Mouse (Mus musculus) urinary bladder, postnatal 4 days (tissue): ENCODE data around the gene Prkra.
"Not testable (repeated sequence)": the region's sequence is repeated elsewhere in the genome, so short reads cannot be mapped to it uniquely, and the experiment has no call there.

ENCODE experiments used
- DNase-seq, 2 experiments: peaks; one replicate each; pipeline ENCODE4 v3.0.0; 2021 to 2022; ENCODE audit warnings: low spot score in 2 of 2

Gene Prkra

DNA sequence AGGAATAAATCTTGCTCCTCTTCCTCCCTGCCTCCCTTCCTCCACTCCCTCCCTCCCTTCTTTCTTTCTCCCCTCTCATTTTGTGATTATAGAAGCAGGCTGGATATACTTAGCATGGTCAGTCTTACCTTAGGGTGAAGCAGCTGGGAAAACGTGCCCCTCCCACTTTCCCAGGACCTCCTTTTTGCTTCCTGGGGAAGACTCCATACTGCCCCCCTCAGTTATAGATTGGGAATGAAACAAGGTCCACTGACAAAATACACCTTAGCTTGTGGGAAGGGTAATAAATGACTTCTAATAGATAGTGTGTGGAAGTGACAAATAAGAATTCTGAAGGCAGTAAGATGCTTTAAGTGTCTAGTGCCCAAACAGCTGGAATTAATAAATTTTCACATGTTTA, 8.2 kb upstream of the Prkra start:
- DNase-seq: no peak

DNA sequence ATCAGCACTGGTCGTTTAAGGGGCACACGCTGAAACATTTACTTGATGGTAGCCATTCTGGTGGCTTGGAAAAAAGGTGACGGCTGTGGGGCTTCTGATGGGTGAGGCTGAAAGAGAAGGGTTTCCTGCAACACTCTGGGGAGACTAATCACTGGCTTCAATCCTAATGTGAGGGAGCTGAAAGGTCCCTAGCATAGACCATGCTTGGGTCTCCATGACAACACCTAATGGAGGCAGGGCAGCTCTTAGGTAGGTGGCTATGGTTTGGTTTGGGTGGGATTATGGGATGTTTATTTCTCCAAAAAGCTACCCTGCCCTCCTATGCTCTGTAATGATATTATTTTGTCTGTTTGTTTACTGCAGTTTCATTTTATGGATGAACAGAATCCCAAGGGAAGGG, 7.6 kb upstream of the Prkra start:
- DNase-seq: no peak

DNA sequence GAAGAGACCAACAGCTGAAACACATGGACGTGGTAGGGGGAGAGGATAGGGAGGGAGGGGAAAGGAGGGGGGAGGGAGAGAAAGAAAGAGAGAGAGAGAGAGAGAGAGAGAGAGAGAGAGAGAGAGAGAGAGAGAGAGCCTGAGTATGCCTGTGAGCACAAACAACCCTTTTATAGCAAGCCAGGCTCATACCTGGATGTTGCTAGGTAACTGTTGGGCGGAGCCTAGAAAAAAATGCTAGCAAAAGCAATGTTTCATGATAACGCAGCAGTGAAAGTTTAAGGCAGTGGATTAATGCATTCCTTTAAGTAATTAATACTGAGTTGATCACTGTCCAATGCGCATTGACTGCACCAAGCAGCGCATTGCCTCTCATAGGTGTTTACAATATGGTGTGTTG, 6.8 kb upstream of the Prkra start:
- no peak for DNase-seq

DNA sequence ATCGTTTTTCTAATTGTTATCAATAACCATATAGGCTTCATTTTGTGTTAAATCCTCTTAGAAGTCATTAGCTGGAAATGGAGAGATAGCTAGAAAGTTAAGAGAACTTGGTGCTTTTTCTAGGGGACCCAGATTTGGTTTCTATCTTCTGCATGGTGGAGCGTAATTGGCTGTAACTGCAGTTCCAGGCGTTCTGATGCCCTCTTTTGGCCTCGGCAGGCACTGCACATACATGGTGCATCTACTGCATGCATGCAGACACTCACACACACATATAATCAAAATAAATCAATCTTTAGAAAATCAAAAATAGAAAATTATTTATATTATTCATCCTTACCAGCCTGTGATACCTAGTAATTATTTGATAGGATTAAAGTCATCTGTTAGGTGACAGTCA, 5.3 kb upstream of the Prkra start:
- DNase-seq: no peak

DNA sequence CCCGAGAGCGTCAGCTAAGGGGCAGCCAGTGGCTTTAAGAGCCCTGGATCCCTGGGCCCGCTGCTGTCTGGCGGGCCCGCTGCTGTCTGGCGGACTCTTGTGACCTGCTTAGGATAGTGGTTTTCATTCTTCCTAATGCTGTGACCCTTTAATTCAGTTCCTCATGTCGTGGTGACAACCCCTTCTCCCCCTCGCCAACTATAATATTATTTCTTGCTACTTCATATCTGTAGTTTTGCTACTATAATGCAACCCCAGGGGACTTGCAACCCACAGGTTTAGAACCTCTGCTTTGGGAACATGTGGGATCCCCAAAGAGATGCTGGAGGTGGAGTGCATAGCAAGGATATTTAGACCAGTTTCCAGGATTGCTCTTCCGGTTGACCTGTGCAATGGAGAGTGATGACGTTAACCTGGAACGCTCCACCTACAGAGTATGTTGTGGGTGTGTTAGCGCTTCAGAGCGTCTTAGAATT, 889 bp upstream of the Prkra start:
- DNase-seq: no peak

DNA sequence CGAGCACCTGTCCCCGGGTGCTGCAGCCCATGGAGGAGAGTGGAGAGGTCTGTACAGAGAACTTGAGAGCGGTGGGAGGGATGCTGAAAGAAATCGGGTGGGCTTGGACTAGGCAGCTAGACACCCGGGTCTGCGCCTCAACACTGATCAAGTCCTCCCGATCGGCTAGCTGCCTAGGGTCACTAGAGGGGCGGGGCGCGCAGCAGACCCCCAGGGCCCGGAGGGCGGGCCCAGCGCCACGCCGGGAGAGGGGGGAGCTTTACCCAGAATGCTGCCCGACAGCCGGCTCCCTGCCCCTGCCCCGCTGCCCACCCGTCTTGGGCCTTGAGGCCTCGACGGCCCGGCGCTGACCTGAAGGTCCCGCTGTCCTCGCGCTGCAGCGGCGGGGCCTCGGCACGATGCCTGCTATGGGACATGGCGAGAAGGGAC, 360 bp downstream of the Prkra start:
- DNase-seq: no peak

DNA sequence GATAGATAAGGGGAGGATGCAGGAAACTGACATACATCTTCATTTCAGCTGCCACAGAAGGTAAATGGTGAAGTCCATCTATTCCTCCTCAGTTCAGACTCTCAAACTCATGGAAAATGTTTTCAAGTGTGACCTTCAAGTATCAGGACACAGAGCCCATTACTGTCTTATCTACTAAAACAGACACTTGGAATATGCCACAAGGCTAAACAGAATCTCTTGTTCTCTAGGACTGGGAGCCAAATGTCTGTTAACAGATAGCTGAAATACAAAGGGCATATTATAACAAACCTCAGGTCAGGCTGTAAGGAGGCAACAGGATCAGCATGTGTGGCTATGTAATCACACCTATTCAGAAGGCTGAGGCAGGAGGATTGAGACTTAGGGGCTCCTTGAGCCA, 4.0 kb downstream of the Prkra start:
- no peak for DNase-seq

DNA sequence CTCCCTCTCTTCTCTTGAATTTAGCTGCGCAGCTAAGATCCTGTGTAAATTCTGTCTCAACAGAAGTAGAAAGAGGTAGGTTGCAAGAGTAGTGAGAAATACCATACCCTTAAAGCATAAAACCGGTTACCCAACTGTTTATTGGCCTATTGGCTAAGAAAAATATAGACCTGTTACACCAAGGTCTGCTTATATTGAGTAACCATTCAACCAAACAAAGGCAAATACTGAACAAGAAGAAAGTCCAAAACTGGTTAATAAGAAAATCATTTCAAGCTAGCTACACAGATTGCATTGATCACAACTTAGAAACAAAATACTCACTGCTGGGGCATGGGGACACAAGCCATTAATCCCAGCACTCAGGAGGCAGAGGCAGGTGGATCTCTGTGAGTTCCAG, 8.2 kb downstream of the Prkra start:
- no peak for DNase-seq

DNA sequence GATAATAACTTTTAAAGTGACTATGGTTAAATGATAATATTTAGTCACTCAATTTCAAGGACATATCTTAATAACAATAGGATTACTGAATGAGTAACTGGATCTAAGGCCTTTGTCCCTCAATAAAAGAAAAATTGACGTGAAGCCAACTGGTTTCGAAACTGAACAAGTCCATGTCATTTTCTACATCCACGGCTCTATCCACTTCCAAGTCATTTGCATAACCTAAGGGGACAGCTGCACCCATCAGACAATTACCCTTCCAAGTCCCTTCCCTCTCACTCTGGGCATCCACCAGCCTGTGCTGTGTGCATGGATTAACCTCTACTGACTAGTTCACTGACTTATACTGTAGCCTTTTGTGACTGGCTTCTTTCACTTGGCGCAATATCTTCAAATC, 16.2 kb downstream of the Prkra start:
- no peak for DNase-seq

DNA sequence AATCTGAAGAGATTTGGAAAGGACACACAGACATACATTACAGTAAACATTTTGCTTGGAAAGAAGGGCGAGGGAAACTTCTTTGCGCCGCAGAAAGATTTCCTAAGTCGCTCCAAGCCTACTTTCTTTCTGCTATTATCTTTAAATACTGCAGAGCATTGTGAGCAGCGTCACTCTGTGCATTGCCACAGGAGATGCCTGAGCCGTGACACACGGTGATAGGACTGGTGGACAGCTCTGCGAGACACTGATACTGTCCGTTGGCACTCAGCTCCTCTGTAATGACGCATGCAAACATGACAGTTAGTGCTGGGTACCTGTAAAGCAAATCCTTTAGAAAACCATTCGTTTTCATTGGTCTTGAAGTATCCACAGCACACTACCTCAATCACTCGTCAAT, 17.5 kb downstream of the Prkra start:
- no peak for DNase-seq

DNA sequence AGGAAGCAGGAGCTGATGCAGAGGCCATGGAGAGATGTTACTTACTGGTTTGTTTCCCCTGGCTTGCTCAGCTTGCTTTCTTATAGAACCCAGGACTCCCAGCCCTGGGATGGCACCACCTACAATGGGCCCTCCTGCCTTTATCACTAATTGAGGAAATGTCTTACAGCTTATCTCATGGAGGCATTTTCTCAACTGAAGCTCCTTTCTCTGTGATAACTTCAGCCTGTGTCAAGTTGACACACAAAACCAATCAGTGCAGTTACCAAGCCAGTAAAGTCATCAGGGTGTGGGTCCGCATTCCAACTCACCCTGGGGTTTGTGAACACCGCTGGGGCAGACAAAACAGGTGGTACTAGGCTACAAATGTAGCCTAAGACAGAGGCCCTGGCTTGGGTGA, 25.5 kb downstream of the Prkra start:
- DNase-seq: not testable (repeated sequence)

DNA sequence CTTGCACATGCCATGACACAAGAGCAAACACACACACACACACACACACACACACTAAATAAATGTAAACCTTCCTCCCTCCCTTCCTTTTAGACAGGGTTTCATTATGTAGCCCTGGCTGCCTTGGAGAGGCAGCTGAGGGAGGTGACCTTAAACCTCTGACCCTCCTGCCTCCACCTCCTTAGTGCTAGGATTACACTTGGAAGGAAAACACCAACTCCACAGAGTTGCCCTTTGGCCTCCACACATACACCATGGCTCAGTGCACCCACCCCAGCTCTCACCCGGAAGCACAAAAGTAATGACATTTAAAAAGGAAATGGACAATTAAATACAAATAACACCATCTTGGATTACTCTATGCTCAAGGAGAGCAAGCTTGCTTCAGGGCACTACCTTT, 26.1 kb downstream of the Prkra start:
- DNase-seq: no peak

DNA sequence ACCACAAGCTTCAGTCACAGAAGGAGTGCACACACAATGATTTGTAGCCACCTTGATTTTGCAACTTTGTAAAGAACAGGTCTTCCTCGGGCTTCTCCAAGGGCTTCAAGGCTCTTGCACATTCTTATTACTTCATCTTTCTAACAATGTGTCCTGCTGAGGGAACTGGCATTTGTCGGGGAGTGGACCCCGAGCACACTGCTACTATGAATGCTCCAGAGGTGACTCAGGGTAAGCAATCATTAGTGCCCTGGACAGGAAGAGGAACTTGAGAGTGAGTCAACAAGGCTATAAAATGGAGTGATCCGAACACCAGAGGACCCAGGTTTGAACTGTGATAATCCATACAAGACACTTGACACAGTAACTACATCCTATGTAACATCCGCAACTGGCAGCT, 27.6 kb downstream of the Prkra start:
- DNase-seq: no peak

DNA sequence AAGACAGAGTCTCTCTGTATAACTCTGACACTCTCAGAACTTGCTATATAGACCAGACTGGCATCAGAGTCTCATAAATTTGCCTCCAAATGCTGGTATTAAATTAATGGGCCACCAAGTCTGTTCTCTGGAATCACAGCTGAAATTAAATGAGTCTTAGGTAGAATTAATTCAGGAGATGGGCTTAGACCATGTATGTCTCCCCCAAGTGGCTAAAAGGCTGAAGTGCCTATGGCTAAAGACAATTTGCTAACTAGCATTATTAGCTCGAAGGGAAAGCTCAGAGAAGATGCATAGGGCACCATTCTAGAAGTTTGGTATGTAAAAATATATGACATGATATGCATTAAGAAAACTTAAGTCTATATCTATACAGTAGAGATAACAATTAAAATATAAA, 29.7 kb downstream of the Prkra start:
- DNase-seq: no peak

DNA sequence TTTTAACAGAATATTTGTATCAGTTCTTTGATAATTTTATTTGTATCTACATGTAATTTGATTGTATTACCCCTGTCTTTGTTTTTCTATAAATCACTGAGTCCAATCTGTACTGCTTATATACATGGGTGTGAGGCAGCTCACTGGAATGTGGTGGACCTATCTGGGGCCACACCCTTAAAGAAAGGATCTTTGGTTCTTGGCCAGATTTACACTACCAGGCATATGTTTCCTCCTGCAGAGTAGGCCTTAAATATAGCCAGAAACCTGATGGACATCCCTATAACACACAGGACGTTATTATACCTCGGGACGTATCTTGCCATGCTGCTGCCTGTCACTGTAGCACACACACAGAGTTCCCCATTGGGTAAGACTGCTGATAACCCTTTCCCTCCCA, 35.8 kb downstream of the Prkra start:
- no peak for DNase-seq

DNA sequence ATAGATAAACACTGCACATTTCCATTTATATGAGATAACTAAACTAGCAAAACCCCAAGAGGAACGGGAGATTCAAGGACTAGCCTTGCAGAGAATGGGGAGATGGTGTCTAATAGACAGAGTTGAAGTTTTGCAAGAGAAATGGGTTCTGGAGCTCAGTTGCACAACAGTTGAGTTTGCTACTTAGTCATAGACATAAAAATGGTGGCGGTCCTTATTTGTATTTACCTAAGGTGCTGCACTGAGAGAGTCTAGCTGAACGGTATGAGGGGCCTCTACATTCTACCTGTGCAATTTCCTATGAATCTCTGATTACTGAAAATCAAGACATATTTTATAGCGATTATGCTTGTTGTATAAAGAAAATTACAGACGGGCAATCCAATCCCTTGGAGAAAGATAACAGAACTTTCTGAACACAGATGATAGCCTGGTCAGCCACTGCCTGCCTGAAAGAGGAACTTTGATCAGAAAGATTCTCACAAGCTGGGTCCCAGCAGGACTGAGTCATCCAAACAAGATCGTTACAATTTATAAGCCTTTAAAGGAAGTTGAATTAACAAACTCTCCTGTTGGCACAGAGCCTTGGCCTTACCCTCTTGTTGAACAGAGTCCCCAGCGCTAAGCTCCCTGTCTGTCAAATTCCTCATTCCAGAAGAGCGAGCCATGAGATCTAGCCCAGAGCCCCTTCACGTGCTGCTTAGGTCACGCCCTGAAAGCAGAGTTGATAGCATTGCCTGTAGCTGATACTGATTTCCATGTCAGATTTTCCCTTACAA, 37.3 kb downstream of the Prkra start:
- DNase-seq: no peak

DNA sequence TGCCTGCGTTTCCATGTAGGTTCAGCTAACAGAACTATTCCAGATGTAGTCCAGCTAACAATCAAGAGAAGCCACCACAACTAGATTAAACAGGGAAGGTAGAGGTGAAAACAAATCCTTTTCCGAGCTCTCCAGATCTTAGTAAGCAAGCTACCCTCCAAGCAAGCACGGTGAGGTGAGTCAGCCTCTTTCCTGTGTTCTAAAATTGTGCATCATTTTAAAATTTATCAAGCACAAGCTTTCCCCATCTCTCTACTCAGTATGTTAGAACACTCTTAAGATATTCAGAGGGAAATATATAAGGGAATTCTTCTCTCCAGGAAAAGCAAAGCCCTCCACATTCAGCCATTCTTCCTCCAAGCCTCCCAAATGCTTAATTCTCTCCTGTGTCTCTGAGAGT, 41.1 kb downstream of the Prkra start:
- no peak for DNase-seq

DNA sequence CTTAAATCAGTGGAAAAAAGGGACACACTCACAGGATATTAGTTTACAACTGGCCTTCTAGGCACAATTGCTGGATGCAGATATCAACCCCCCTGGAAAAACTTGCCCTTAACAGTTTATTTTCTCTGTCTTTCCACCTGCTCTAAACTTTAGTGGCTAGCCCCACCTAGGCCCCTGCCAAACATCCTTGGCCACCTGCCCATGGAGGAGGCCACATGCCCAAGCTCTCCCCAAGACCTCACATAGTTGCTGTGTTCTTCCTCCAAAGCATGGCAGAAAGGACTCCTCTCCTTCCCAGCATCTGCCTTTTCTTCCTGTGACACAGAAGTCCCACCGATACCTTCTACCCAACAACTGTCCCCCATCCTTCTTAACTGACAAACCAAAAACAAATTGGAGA, 45.6 kb downstream of the Prkra start:
- no peak for DNase-seq

DNA sequence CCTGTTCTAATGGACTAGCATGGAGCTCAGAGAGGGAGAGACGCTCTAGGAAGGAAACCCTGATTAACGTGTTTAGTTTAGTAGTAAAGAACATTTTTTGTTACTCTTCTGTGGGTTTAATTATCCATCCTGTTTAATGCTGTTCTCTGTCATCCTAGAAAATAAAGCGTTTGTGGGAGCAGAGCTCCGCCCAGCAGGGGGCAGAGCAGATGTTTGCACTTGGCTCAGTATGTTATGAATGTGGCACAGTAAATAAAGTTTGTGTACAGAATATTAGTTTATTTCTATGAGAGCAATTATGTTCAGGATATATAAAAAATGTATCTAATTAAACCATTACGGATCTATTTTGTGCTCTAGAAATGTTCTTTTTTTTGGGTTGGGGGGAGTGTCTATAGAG, 48.6 kb downstream of the Prkra start:
- no peak for DNase-seq

DNA sequence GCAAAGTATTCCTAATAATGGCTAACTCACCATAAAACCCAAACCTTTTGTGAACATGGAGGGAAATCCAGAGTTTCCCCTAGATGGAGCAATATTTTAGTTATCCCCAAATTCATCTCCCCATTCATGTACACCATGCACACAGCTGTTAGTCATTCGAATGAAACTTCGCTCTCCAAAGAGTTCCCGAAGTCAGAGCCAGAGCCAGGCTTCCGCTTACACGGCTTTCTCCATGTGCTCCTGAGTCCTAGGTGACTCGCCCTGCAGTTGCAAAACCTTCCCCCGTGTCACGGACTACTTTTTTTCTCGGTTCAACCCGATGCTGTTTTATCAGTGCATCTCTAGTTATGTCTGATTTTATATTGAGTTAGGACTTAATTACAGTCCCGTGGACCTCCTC, 50.3 kb downstream of the Prkra start:
- DNase-seq: no peak

DNA sequence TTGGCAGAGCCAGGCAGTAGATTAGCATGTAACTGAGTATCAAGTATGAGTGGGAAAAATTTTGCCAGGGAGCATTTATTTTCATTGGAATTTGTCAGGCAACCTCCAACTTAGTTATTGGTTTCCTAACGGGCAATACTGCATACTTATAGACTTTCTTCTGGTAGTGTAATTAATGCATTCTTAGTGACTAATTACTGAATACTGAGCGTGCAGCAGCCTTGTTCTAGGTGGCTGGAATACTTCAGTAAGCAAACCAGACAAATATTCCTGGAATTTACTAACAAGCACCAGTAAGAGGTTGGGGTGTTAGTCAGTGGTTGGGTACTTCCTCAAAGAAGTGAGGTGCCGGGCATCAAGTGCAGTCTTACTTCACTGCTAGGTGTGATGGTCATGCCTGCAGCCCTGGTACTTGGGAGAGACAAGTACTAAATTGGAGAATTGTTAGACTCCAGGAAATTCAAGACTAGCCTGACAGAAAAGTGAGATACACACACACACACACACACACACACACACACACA, 55.4 kb downstream of the Prkra start:
- no peak for DNase-seq

DNA sequence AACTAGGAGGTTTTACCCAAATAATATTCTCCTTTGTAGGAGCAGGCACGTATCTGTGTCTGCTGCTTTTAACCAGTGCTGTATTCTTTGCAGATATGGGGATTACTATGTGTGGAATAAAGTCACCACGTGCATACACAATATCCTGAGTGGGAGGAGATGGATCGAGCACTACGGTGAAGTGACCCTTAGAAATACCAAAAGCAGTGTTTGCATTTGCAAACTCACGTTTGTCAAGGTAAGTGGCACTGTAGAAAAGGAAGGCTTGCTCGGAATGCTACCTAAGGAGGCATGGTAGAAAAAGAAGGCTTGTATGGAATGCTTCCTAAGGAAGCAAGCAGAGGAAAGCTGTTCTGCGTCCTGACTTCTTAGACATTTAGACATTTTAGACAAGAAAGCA, 57.6 kb downstream of the Prkra start:
- DNase-seq: no peak

DNA sequence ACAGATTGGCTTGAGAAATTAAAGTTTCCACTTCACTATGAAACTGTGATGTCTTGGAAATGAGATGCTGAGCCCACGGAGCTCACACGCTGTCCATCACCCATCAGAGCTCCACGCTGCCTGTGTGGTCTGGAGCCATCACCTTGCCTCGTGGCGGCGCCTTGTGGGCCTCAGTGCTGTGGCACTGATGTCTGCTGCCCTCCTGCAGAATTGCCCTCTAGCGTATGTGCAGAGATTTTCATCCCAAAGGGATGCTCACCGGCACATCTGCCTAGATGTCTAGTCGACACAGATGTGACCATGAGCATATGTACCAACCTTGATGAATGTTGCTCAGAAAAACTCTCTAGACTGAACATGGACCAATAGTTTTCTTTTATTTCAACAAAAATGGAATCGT, 60.9 kb downstream of the Prkra start:
- DNase-seq: no peak

DNA sequence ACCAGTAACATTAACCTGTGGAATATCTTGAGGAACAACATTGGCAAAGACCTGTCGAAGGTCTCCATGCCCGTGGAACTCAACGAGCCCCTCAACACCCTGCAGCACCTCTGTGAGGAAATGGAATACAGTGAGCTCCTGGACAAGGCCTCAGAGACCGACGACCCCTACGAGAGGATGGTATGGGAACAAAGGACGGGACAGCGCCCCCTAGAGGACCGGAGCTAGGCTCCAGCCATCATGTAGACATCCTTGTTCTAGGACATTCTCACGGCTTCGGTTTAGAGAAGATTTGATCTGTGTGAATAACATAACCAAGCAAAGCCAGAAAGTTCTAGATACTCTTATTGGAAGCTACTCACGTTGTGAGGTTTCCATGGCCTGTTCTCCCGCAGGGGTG, 62.7 kb downstream of the Prkra start:
- DNase-seq: no peak
